Mouse (Mus musculus) lung, postnatal 0 days (tissue): ENCODE measurements around the gene Ankrd52. TPM values are rescaled to one million over a fixed set of nuclear protein-coding genes. Genes with fewer than 3 reads are reported as not detected.

Experiments used
- ATAC-seq: fragments of 200-750 bp; cut with Nextera tagmentation; 2 replicates; pipeline ENCODE4 v1.8.0; 2017; ENCODE audit warnings: moderate library complexity
- DNase-seq: peaks from one replicate; pipeline ENCODE4 v3.0.0-alpha.2; 2016; ENCODE audit warnings: low spot score
- H3K27ac ChIP-seq: fragments of 300-500 bp; sonication (generic); 2 replicates; pipeline ENCODE4 v1.5.1; 2014; ENCODE audit warnings: antibody characterized with exemption, mild to moderate bottlenecking, low read length, mixed read lengths
- H3K27me3 ChIP-seq: fragments of 300-500 bp; sonication (generic); replicated peaks from 2 replicates; pipeline ENCODE4 v1.6.1; 2014; ENCODE audit warnings: low read length, mixed read lengths; ENCODE audit not compliant: insufficient read depth
- H3K36me3 ChIP-seq: fragments of 300-500 bp; sonication (generic); 2 replicates; pipeline ENCODE4 v1.6.1; 2014; ENCODE audit warnings: low read length, mixed read lengths; ENCODE audit not compliant: insufficient read depth
- H3K4me1 ChIP-seq: fragments of 300-500 bp; sonication (generic); 2 replicates; pipeline ENCODE4 v1.6.1; 2014; ENCODE audit warnings: antibody characterized with exemption, low read depth, low read length, mixed read lengths; ENCODE audit not compliant: insufficient read depth
- H3K4me2 ChIP-seq: fragments of 300-500 bp; sonication (generic); replicated peaks from 2 replicates; pipeline ENCODE4 v1.6.1; 2014; ENCODE audit warnings: low read depth, mild to moderate bottlenecking, low read length, moderate library complexity, mixed read lengths
- H3K4me3 ChIP-seq: fragments of 300-500 bp; sonication (generic); 2 replicates; pipeline ENCODE4 v1.5.1; 2014; ENCODE audit warnings: low read depth, low read length
- H3K9ac ChIP-seq: fragments of 300-500 bp; sonication (generic); replicated peaks from 2 replicates; pipeline ENCODE4 v1.6.1; 2014; ENCODE audit warnings: low read depth, mild to moderate bottlenecking
- H3K9me3 ChIP-seq: fragments of 300-500 bp; sonication (generic); 2 replicates; pipeline ENCODE4 v1.6.1; 2016; ENCODE audit warnings: low read length, mixed read lengths
- CTCF ChIP-seq: IDR thresholded peaks from 2 replicates; pipeline ENCODE4 v1.5.1; 2016; ENCODE audit warnings: antibody characterized with exemption, mild to moderate bottlenecking
- EP300 ChIP-seq: IDR thresholded peaks from 2 replicates; pipeline ENCODE4 v1.6.1; 2016; ENCODE audit warnings: antibody characterized with exemption, mild to moderate bottlenecking, control low read depth
- WGBS: fragments of 180-500 bp; shearing (Covaris S2); extraction: QIAGEN DNeasy Blood & Tissue Kit; methylation state at CpG from one replicate; pipeline ENCODE4 v1.1.7; 2014; 5-methylcytosine and 5-hydroxymethylcytosine counted together
- microRNA-seq: library from miRNA; unstranded; fragments of <30 nt; microRNA quantifications from one replicate; pipeline ENCODE4, GENCODE M21; 2016
- polyA plus RNA-seq: library from polyadenylated mRNA; unstranded; fragments of >200 nt; fragmentation: Nextera tagmentation; extraction: Ambion mirVana; gene quantifications from 2 replicates; pipeline ENCODE4 v1.2.1, GENCODE M21; 2015

Ankrd52 gene
- polyA plus RNA-seq, 1 experiment from 2014 or later: 4.2 TPM

DNA sequence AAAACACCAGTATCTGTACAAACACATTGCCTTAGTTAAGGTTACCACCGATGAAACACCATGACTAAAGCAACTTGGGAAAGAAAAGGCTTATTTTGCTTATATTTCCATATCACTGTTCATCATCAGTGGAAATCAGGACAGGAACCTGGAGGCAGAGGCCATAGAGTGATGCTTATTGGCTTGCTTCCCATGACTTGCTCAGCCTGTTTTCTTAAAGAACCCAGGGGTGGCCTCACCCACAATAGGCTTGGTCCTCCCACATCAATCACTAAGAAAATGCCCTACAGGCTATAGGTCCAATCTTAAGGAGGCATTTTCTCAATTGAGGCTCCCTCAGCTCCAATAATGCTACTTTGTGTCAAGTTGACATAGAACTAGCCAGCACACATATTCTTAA lies 65.8 kb downstream of the Ankrd52 start:
- H3K4me2 ChIP-seq: no peak overlapping the region
- no peaks in the 10 kb centered on the region for H3K9me3 ChIP-seq
- H3K36me3 ChIP-seq: 0 out of 2 replicates have a peak, but pooled peaks cover 14% of the 10 kb centered on the region
- 81% methylated on average over 1 of the region's 1 CpGs for WGBS
- no peaks in the 10 kb centered on the region for H3K4me1 ChIP-seq
- DNase-seq: no peak
- no peaks in the 10 kb centered on the region for H3K27me3 ChIP-seq
- no peak for ATAC-seq
- TF ChIP-seq EP300: no peak
- no peak for TF ChIP-seq CTCF
- no peak overlapping the region for H3K9ac ChIP-seq
- H3K4me3 ChIP-seq: no peak overlapping the region
- no peak overlapping the region for H3K27ac ChIP-seq

DNA sequence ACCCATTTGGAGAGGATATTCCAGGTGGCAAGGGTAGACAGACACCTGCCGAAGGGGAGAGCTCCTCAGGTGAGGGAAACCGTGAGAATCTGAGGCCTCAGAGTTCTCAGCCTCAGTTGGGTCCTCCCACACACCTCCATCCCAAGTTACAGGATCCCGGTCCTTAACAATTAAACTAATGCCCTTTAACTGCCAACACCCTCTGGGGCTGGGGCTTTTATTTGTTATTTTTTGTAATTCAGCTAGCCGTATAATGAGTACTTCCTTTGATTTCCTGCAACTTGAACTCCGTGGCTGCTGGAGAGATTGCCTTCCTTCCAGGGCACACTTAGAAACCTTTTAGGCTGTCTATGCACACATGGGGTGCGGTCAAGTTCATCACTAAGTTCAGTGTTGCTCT lies 67.4 kb downstream of the Ankrd52 start:
- TF ChIP-seq CTCF: no peak
- TF ChIP-seq EP300: no peak
- H3K4me1 ChIP-seq: no peaks in the 10 kb centered on the region
- H3K4me2 ChIP-seq: no peak overlapping the region
- no peak overlapping the region for H3K27ac ChIP-seq
- no peak overlapping the region for H3K9ac ChIP-seq
- H3K27me3 ChIP-seq: no peaks in the 10 kb centered on the region
- 0 out of 2 replicates have a peak, but pooled peaks cover 5% of the 10 kb centered on the region for H3K36me3 ChIP-seq
- H3K9me3 ChIP-seq: no peaks in the 10 kb centered on the region
- H3K4me3 ChIP-seq: no peak overlapping the region
- DNase-seq: no peak
- no peak for ATAC-seq
- WGBS: 44% methylated on average over 6 of the region's 6 CpGs

DNA sequence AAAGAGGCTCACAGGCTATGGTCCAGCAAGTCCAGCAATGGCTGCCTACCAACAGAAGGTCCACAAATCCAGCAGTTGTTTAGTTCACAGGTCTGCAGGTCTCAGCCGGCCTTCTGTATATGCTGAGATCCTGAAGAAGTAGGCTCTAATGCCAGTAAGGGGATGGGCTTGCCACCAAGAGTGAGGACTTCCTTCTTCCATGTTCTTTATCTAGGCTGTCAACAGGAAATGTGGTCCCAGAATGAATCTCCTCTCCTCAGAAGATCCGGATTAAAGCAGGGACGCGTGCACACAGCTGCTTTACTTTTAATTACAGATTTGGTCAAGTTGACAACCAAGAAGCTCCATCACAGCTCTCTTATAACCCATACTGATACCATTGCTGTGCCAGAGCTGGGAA lies 68.5 kb downstream of the Ankrd52 start:
- no peaks in the 10 kb centered on the region for H3K4me1 ChIP-seq
- H3K27ac ChIP-seq: no peak overlapping the region
- no peaks in the 10 kb centered on the region for H3K27me3 ChIP-seq
- H3K9me3 ChIP-seq: no peaks in the 10 kb centered on the region
- ATAC-seq (peak; percentile 19; the same call in 1 of the 2 replicates), DNase-seq (peak; percentile 23)
- H3K36me3 ChIP-seq: 0 out of 2 replicates have a peak, but pooled peaks cover 5% of the 10 kb centered on the region
- H3K4me3 ChIP-seq: no peak overlapping the region
- H3K4me2 ChIP-seq: no peak overlapping the region
- WGBS: 43% methylated on average over 4 of the region's 4 CpGs
- no peak for TF ChIP-seq EP300
- TF ChIP-seq CTCF: no peak
- H3K9ac ChIP-seq: no peak overlapping the region

DNA sequence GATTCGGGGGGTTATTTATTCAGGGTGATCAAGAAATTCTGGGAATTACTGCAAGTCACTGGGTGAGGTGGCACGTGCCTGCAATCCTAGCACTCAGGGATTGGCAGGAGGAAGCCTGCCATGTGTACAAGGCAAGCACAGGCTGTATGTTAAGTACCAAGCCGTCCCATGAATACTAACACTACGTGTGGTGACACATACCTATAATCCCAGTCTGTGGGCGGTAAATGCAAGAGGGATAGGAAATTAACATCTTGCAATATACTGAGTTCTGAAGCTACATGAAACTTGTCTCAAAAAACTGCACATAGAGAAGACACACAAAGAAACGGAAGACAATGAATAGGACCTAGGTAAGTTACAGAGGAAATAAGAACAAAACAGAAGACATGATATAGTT lies 74.1 kb downstream of the Ankrd52 start:
- TF ChIP-seq CTCF (no peak), EP300 (no peak)
- ATAC-seq: no peak

DNA sequence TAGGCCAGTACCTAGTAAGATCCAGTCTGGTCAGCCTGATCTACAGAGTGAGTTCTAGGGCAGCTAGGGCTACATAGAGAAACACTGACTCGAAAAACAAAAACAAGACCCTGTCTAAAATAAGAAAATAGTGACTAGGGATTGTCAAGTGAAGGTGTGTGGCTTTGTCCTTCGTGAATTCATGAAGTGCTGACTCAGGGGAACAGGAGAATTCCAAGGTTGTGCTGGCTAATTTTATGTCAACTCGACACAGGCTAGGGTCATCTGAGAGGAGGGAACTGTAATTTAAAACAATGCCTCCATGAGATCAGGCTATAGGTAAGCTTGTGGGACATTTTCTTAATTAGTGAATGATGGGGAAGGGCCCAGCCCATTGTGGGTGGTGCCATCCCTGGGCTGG lies 77.6 kb downstream of the Ankrd52 start:
- DNase-seq (no peak), ATAC-seq (no peak)
- Histone ChIP-seq H3K4me1 (no peaks in the 10 kb centered on the region), H3K4me3 (no peak overlapping the region), H3K27me3 (no peaks in the 10 kb centered on the region), H3K4me2 (no peak overlapping the region), H3K27ac (no peak overlapping the region), H3K36me3 (no peaks in the 10 kb centered on the region), H3K9ac (no peak overlapping the region), H3K9me3 (no peaks in the 10 kb centered on the region)
- TF ChIP-seq CTCF (no peak), EP300 (no peak)
- WGBS: 74% methylated on average over 3 of the region's 3 CpGs

More for the DNA sequence above, 74.1 kb downstream of the Ankrd52 start:
- Histone ChIP-seq H3K36me3 (no peaks in the 10 kb centered on the region), H3K4me3 (no peak overlapping the region), H3K4me2 (no peak overlapping the region), H3K27ac (no peak overlapping the region), H3K4me1 (no peaks in the 10 kb centered on the region), H3K9me3 (no peaks in the 10 kb centered on the region), H3K27me3 (no peaks in the 10 kb centered on the region), H3K9ac (no peak overlapping the region)
- DNase-seq: no peak
- 68% methylated on average over 6 of the region's 6 CpGs for WGBS

DNA sequence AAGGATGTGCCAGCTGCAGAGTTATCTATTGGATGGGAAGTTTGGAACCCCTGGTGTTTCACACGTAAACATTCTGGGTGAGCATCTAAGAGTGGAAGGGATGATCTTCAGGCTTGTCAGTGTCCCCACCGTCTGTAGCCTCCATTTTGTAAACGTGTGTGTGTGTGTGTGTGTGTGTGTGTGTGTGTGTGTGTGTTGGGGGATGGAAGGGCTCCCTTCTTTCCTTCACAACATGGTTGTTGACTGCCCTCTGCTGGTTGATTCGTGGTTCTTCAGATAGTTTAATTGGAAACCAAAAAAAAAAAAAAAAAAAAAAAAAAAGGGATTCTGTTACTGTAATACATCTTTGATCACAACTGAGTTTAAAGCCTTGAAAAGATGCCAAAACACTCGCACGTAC lies 78.4 kb downstream of the Ankrd52 start:
- Histone ChIP-seq H3K27me3 (no peaks in the 10 kb centered on the region), H3K36me3 (no peaks in the 10 kb centered on the region), H3K4me1 (0 out of 2 replicates have a peak, but pooled peaks cover 3% of the 10 kb centered on the region), H3K4me2 (no peak overlapping the region), H3K9ac (no peak overlapping the region), H3K9me3 (no peaks in the 10 kb centered on the region), H3K27ac (no peak overlapping the region), H3K4me3 (no peak overlapping the region)
- peak; percentile 9; the same call in 1 of the 2 replicates for ATAC-seq
- WGBS: 1% methylated on average over 6 of the region's 6 CpGs
- DNase-seq: peak; percentile 87
- peak; percentile 76 for TF ChIP-seq CTCF
- TF ChIP-seq EP300: 0 out of 2 replicates have a peak, but pooled peaks have one; percentile 27

DNA sequence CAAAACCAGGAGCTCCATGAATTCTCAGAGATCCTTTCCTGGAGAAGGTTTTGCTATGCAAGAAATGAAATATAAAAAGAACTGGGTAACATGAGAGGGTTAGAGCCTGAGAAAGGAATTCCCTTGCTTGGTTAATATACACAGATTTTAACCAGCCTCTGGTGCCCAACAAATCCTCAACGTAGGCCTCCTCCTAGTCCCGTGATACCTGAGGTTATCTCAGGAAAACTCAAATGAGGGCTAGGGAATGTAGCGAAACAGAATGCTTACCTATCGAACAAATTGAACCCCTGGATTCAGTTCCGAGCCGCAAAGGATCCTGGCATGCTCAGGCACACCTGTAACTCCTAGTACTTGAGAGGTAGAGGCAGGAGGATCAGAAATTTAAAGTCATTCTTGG lies 80.8 kb downstream of the Ankrd52 start:
- 83% methylated on average over 6 of the region's 6 CpGs for WGBS
- DNase-seq (no peak), ATAC-seq (no peak)
- Histone ChIP-seq H3K4me2 (no peak overlapping the region; the same call in 1 of the 2 replicates), H3K27ac (no peak overlapping the region), H3K4me1 (0 out of 2 replicates have a peak, but pooled peaks cover 11% of the 10 kb centered on the region), H3K27me3 (no peaks in the 10 kb centered on the region), H3K4me3 (no peak overlapping the region), H3K9me3 (no peaks in the 10 kb centered on the region), H3K36me3 (0 out of 2 replicates have a peak, but pooled peaks cover 3% of the 10 kb centered on the region), H3K9ac (no peak overlapping the region)
- TF ChIP-seq EP300: no peak
- TF ChIP-seq CTCF: no peak

Small RNA genes lying within 50 kb of the gene (microRNA-seq; reads per million reads assigned to microRNA genes)
- not detected for gene Gm25361
- gene Gm26308: not detected
- not detected for gene Mir6914
- not detected for gene Mir6915
- gene Mir8105: not detected

Other genes with a start within 250 kb of the Ankrd52 start
- 26.4 and 28.3 TPM in 2 replicates for gene Rbms2, start 196.8 kb upstream of the Ankrd52 start, polyA plus RNA-seq
- gene Gls2, start 182.7 kb upstream of the Ankrd52 start, polyA plus RNA-seq: 0.82 and 0.92 TPM in 2 replicates
- 16.0 and 16.9 TPM in 2 replicates for gene Spryd4, start 165.3 kb upstream of the Ankrd52 start, polyA plus RNA-seq
- gene Mip, start 151.3 kb upstream of the Ankrd52 start, polyA plus RNA-seq: not detected in 2 replicates
- 11.2 and 14.5 TPM in 2 replicates for gene Timeless, start 145.1 kb upstream of the Ankrd52 start, polyA plus RNA-seq
- gene Apon, start 123.0 kb upstream of the Ankrd52 start, polyA plus RNA-seq: not detected in 2 replicates
- not detected in 2 replicates for gene Apof, start 108.4 kb upstream of the Ankrd52 start, polyA plus RNA-seq
- 11.8 and 13.4 TPM in 2 replicates for gene Stat2, start 106.6 kb upstream of the Ankrd52 start, polyA plus RNA-seq
- gene Il23a, start 78.4 kb upstream of the Ankrd52 start, polyA plus RNA-seq: 0.30 and 0.32 TPM in 2 replicates
- gene Pan2, start 73.8 kb upstream of the Ankrd52 start, polyA plus RNA-seq: 19.0 and 20.2 TPM in 2 replicates
- gene Cnpy2, start 54.7 kb upstream of the Ankrd52 start, polyA plus RNA-seq: 243 and 244 TPM in 2 replicates
- 85.4 and 85.8 TPM in 2 replicates for gene Cs, start 39.4 kb upstream of the Ankrd52 start, polyA plus RNA-seq
- 16.4 and 19.9 TPM in 2 replicates for gene Coq10a, start 8.1 kb upstream of the Ankrd52 start, polyA plus RNA-seq
- 0.15 TPM in 1 of 2 replicates, not detected in the other for gene Slc39a5, start 24.1 kb downstream of the Ankrd52 start, polyA plus RNA-seq
- gene Nabp2, start 34.4 kb downstream of the Ankrd52 start, polyA plus RNA-seq: 48.6 and 54.7 TPM in 2 replicates
- 31.3 and 32.2 TPM in 2 replicates for gene Rnf41, start 34.5 kb downstream of the Ankrd52 start, polyA plus RNA-seq
- 28.9 and 33.0 TPM in 2 replicates for gene Smarcc2, start 82.1 kb downstream of the Ankrd52 start, polyA plus RNA-seq
- 1,888 and 2,049 TPM in 2 replicates for gene Myl6, start 117.0 kb downstream of the Ankrd52 start, polyA plus RNA-seq
- 5.5 and 5.9 TPM in 2 replicates for gene Myl6b, start 121.6 kb downstream of the Ankrd52 start, polyA plus RNA-seq
- gene Esyt1, start 148.8 kb downstream of the Ankrd52 start, polyA plus RNA-seq: 31.1 and 38.2 TPM in 2 replicates
- gene Zc3h10, start 170.7 kb downstream of the Ankrd52 start, polyA plus RNA-seq: 13.6 and 15.3 TPM in 2 replicates
- gene Rpl41, start 172.2 kb downstream of the Ankrd52 start, polyA plus RNA-seq: 2,921 and 3,267 TPM in 2 replicates
- gene Pa2g4, start 188.9 kb downstream of the Ankrd52 start, polyA plus RNA-seq: 64.2 and 66.5 TPM in 2 replicates
- gene Erbb3, start 212.5 kb downstream of the Ankrd52 start, polyA plus RNA-seq: 21.4 and 22.6 TPM in 2 replicates
- gene Rps26, start 249.6 kb downstream of the Ankrd52 start, polyA plus RNA-seq: 459 and 465 TPM in 2 replicates